Mouse (Mus musculus) ES-Bruce4 (cell line): Measurements from ENCODE around the gene Tiprl.

Source experiments
- CTCF ChIP-seq: IDR thresholded peaks from one replicate; pipeline ENCODE4 v1.8.1; 2011; ENCODE audit warnings: low read depth, low read length
- EP300 ChIP-seq: IDR thresholded peaks from 2 replicates; pipeline ENCODE4 v1.6.1; 2011; ENCODE audit warnings: low read depth, low read length; ENCODE audit not compliant: insufficient read depth
- POLR2A ChIP-seq: IDR thresholded peaks from one replicate; pipeline ENCODE4 v1.8.1; 2011; ENCODE audit warnings: low read length; ENCODE audit not compliant: insufficient read depth

DNA sequence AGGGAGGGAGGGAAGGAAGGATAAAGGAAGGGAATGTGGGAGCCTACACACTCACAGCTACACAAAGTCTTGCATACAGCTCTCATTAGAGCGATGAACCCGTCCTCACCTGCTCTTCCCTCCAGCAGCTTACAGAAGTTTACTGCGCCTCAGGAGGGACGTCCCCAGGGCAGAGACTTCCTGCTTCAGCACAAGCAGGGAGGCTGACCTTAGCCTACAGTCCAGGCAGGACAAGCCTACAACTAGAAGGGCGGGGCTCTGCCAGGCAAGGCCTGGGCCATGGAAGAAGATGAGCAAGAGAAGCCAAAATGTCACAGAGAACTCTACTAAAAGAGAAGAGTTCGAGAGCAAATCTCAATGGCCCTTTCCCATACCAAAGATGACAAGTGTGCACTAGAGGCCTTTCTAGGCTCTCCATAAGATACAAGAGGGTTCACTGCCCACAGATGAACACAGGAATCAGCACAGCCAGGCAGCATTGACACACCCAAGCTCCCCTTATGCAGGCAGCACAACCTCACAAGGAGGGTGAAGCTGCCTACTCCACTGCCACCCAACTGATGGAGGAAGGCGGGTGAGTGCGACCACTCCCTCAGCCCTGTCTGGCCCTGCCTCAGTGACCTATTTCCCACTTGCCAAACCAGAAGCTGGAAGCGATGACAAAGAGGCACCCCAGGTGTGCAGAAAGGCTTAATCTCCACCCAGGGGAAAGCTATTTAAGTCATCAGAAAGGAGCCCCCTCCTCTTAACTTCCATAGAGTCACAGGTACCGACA, 47.8 kb downstream of the Tiprl start:
- TF ChIP-seq CTCF (no peak), EP300 (no peak), POLR2A (no peak)
